Mouse (Mus musculus): ENCODE measurements around the gene Ppp2r2c. TPM values are rescaled to one million over a fixed set of nuclear protein-coding genes. Genes with fewer than 3 reads are reported as not detected.

Gene Ppp2r2c
- total RNA-seq, 2 experiments from 2014 or later, result 0.17 to 0.18 TPM

DNA sequence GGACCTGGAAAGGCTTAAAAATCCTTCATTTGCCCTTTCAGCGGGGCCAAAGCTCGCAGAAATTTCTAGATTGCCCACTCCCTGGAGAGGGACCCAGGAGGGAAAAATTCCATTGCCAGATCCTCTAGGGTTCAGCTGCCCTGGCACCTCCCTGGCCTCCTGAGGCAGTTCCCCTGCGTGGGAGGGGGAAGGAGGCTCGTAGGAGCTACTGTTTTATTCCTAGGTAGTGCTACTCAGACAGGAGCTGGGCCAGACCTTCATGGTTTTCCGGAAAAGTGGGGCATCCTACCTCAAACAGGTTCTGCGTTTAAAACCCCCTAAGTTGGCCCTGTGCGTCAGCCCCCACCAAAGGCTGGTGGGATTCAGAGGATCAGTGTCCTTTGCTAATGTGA is 869 bp downstream of the Ppp2r2c start:
- DNase-seq (ENCODE audit: low spot score), result no peak
- intact Hi-C loops (cut with DNase I), result no loop called here

DNA sequence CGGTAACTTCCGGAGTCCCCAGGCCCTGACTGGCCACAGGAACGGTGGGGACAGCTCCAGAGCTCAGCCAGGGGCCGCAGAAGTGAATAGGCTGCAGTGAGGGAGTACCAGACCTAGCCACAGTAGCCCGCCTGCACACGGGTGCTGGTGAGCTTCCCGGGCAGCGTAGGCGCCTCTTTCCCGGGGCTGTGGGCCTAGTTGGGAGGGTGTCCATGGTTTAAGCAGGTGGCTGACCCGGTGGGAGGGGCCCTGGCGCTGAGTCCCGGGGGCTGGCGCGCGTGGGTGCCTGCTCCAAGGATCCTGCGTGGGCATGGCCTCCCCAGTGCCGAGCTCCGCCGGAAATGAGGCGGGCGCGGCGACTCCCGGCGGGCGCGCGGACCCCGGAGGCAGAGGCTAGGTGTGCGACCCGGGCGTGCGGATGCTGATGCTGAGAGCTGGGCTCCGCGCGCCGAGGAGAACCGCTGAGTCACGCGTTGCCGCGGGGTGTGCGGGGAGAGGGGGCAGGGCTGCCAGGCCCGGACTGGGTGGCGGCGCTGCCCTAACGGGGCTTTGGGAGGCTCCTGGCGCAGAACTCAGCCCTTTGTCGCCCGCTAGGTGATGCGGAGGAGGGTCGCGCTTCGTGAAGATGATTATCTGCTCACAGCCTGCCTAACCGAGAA is 1.4 kb downstream of the Ppp2r2c start:
- intact Hi-C loops (cut with DNase I), result no loop called here
- DNase-seq (ENCODE audit: low spot score), result no peak

DNA sequence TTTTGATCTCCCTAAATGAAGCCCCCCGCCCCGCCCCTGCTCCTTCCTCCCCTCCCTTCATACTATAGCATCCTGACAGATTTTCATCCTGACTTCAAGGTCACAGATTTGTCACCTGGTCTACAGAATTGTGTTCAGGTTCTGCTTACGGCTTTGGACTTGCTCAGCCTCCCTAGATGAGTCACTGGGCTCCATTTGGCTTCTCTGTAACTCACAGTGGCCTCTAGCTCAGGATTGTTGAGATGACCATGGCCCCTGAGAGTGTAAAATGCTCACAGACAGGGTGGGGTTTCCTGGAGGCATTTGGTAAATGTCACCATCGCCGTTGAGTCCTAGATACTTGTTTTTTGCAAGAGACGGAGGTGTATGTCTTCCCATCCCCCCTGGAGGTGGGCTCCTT is 2.6 kb downstream of the Ppp2r2c start:
- no peak for DNase-seq (ENCODE audit: low spot score)
- intact Hi-C loops (cut with DNase I), result no loop called here

GRCm38 (mm10) chr5:36875956-36876355 is 7.6 kb downstream of the Ppp2r2c start:
- DNase-seq (ENCODE audit: low spot score), result no peak
- intact Hi-C loops (cut with DNase I), result no loop called here

DNA sequence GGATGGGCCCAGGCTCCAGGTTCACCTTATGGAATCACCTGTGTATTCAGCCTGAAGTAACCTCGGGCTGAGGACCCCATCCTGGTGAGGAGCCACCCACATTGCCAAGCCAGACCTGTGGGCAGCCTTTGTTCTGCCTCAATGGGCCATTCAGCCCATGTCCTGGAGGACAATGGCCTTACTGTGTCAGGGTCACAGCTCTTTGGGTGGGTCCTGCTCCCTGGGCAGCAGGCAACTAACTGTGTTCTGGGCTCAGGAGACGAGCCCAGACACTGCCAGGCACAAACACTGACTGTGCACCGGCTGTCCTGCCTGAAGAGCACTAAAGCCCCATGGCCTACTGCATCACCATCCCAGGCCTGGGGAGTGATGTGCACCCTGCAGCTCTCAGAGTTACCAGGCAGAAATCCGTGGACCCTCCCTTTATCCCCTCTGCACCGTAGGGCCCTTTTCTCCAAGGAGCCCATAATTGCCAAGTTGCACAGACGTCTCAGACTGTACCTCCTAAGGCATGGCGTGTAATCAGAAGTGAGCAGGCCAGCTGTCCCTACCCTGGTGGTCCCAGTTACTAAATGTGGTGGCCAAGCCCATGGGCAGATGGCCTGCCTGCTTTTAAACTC is 8.6 kb downstream of the Ppp2r2c start:
- intact Hi-C loops (cut with DNase I), result no loop called here
- DNase-seq (ENCODE audit: low spot score), result no peak

GRCm38 (mm10) chr5:36877641-36878040 is 9.3 kb downstream of the Ppp2r2c start:
- intact Hi-C loops (cut with DNase I), result no loop called here

DNA sequence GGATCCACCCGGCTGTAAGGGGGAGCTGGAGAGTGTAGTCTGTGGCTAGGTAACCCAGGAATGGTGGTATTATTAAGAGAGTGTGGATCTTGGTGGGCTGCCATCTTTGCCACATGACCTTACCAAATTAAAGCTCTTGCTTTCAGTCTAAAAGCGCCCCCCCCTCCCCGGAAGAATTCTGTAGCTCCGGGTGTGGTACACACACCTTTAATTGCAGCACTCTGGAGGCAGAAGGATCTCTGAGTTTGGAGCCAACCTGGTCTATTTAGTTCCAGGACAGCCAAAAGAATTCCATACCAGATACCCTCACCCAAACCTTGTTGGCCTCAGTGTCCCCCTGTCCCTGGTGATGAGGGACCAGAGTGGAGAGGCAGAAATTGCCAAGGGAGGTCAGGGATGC is 10.5 kb downstream of the Ppp2r2c start:
- DNase-seq (ENCODE audit: low spot score), result no peak
- intact Hi-C loops (cut with DNase I), result no loop called here

More at GRCm38 (mm10) chr5:36877641-36878040, 9.3 kb downstream of the Ppp2r2c start:
- DNase-seq (ENCODE audit: low spot score), result no peak

- intact Hi-C loops (cut with DNase I), result no loop called here
- DNase-seq (ENCODE audit: low spot score), result no peak
These were observed 12.3 kb downstream of the Ppp2r2c start for GRCm38 (mm10) chr5:36880622-36881021.

DNA sequence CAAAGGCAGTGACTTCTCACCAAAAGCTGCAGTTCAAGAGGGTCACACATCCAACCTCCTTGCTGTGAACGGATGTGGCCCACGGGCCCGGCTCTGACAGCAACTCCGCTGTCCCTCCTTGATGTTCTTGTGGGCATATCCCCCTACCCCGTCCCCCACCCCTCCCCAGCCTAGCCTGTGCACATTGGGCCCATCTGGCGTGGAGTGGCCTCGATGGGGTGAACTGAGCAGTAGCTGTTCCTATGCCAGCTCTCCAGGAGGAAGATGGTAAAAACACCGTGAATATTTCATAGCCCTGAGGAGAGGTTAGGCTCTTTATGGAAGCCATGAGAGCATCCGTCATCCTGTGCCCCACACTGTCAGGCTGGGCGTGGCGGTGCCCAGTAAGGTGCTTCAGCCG is 15.2 kb downstream of the Ppp2r2c start:
- intact Hi-C loops (cut with DNase I), result no loop called here
- DNase-seq (ENCODE audit: low spot score), result no peak

- DNase-seq (ENCODE audit: low spot score), result no peak
- intact Hi-C loops (cut with DNase I), result no loop called here
These were observed 16.8 kb downstream of the Ppp2r2c start for GRCm38 (mm10) chr5:36885067-36885466.

GRCm38 (mm10) chr5:36885595-36885994 is 17.3 kb downstream of the Ppp2r2c start:
- DNase-seq (ENCODE audit: low spot score), result no peak
- intact Hi-C loops (cut with DNase I), result no loop called here

DNA sequence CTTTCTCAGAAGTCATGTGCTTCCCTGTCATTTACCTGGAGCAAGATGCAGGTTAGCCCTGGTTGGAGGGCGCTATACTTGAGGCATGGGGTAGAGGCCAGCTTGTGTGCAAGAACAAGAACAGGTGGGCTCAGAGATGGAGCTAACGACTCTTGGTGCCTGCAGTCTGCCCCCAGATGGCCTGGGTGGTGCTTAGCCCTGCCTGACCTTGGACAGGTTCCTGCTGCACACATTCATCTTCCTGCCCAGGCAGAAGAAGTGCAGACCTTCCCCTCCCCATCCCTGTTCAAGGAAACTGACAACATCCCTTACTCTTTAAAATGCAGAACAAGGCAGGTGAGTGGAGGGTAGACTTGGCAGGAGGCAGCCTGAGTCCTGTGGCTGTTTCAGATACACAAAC is 18.0 kb downstream of the Ppp2r2c start:
- intact Hi-C loops (cut with DNase I), result no loop called here
- DNase-seq (ENCODE audit: low spot score), result no peak

DNA sequence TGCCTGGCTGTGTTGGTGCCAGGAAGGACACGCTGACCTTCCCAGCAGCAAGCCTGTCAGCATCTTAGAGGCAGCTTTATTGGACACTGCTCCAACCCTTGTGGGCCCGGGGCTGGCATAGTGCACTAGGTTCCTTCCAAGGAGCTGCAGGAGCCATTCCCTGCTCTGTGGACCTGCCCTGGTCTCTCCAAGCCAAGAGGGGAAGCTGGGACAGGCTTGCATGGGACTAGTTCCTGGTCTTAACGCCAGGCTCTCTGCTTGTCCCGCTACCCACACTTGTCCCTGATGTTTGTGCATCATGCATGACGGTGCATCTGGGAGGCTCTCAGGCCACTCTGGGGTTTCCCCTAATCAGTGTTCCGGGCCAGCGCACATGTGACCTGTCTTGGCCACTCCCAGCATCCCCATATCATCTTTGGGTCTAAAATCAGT is 18.6 kb downstream of the Ppp2r2c start:
- no peak for DNase-seq (ENCODE audit: low spot score)
- intact Hi-C loops (cut with DNase I), result no loop called here

DNA sequence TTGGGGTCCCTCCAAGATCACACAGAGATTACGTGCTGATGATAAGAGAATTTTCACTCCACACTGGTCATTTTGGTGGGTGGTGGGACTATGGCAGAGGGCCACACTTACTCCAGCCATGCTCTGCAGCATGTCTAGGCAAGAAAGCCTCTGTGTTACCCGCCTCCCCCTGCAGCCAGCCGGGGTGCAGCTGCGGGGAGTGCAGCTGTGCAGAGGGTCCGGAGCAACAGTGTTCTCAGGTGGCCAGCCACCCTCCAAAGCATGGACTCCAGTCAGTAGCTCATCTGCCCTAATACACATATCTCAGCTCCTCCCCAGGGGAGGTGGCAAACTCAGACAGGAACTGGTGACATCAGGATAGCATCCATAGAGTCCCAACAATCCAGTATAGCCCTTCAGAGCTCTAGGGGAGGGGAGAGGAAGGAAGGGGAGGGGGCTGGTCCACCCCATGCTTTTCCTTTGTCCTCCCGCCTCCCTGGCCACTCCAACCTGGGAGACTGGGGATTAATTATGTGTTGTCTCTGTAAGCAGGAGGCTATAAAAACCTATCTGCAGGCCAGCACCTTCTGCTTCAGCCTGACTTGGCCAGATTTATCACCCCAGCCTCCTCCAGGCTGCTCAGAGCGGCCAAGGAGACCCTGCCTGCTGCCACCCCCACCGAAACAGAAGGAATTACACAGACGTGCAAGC is 19.1 kb downstream of the Ppp2r2c start:
- DNase-seq (ENCODE audit: low spot score), result no peak
- intact Hi-C loops (cut with DNase I), result no loop called here

DNA sequence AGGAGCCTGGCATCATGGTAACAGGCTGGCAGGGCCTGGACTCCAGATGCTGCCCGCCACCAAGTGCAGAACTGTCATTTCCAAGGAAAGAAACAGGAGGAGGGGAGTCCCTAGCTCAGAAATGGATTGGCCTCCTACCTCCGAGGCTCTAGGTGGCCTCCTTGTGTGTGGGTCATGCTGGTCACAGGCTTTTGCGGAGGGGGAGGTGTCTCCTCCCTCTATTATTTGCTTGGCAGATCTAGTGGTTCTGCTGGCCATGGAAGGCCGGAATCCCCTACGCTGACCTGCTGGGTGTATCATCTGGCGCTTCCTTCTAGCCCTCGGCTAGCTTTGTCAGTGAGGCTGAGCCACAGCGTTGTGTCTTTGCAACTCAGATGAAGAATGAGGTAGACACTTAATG is 20.2 kb downstream of the Ppp2r2c start:
- no peak for DNase-seq (ENCODE audit: low spot score)
- intact Hi-C loops (cut with DNase I), result no loop called here

- intact Hi-C loops (cut with DNase I), result no loop called here
- DNase-seq (ENCODE audit: low spot score), result no peak
These were observed 20.6 kb downstream of the Ppp2r2c start for GRCm38 (mm10) chr5:36888911-36889310.

DNA sequence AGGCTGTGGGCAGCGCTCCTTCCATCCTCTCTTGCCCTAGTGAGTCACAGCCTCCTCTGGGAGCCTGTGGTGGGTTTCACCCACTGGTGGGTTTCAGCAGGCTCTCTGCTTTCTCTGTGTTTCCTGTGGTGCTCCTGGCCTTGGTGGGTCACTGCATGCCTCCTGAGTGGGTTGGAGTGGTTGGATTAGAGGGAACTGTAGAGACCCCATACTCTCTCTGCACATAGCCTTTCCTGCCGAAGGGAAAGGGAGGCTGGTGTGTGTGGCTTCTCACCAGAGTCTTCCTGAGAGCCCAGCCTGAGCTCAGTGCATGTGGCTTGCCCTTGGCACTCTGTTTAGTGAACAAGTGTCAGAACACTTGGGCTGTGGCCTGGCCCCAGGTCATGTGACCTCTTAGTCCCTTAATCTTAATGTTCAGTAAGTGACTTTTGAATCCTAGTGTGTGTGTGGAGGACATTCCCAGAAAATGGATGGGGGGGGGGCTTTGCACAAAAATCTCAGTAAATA is 21.1 kb downstream of the Ppp2r2c start:
- DNase-seq (ENCODE audit: low spot score), result no peak
- intact Hi-C loops (cut with DNase I), result no loop called here

GRCm38 (mm10) chr5:36890794-36891193 is 22.5 kb downstream of the Ppp2r2c start:
- intact Hi-C loops (cut with DNase I), result no loop called here
- no peak for DNase-seq (ENCODE audit: low spot score)

GRCm38 (mm10) chr5:36891793-36892470 is 23.6 kb downstream of the Ppp2r2c start:
- DNase-seq (ENCODE audit: low spot score), result no peak

GRCm38 (mm10) chr5:36893263-36893662 is 24.9 kb downstream of the Ppp2r2c start:
- no peak for DNase-seq (ENCODE audit: low spot score)
- intact Hi-C loops (cut with DNase I), result no loop called here

More at GRCm38 (mm10) chr5:36891793-36892470, 23.6 kb downstream of the Ppp2r2c start:
- intact Hi-C loops (cut with DNase I), result no loop called here

DNA sequence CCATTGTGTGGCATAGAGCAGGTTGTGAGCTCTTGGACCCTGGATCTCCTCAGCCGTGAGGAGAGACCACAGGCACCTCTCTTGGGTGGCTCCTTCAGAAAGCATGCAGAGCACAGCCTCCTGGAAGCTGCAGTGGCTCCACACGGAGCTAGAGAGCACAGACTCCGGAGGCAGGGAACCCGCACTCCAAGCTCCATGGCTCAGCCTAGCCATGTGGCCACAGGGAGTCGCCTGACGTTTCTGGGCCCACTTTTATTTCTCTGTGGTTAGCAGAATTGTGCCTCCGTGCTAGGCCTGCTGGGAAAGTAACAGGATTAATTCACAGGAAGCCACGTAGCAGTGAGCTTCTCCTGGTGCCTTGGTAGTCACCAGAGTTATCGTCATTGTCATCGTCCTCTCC is 25.8 kb downstream of the Ppp2r2c start:
- intact Hi-C loops (cut with DNase I), result no loop called here
- DNase-seq (ENCODE audit: low spot score), result no peak
